Mouse (Mus musculus): ENCODE measurements around the gene Nlrp6.
A peak's percentile ranks its signal among the peaks of the same experiment; 100 is the strongest.
"Not testable (repeated sequence)": the region's sequence is repeated elsewhere in the genome, so short reads cannot be mapped to it uniquely, and the experiment has no call there.

Gene Nlrp6

GRCm38 (mm10) chr7:140920418-140921029 is at the start of gene Nlrp6:
TSS of gene Nlrp6 (plus strand) at chr7:140920902.
- no peak for DNase-seq

- DNase-seq, result no peak
Measured at GRCm38 (mm10) chr7:140874224-140874623, 46.5 kb upstream of the Nlrp6 start.

- no peak for DNase-seq
Measured at GRCm38 (mm10) chr7:140877364-140877763, 43.3 kb upstream of the Nlrp6 start.

GRCm38 (mm10) chr7:140879355-140879754 is 41.3 kb upstream of the Nlrp6 start:
- no peak for DNase-seq

GRCm38 (mm10) chr7:140880419-140880818 is 40.3 kb upstream of the Nlrp6 start:
- DNase-seq, result no peak

- no peak for DNase-seq
Measured at GRCm38 (mm10) chr7:140880865-140881515, 39.7 kb upstream of the Nlrp6 start.

GRCm38 (mm10) chr7:140881696-140882468 is 38.8 kb upstream of the Nlrp6 start, which contains the start of the genes Psmd13 and Sirt3:
TSS of gene Psmd13 (plus strand) at chr7:140881968.
TSS of gene Sirt3 (minus strand) at chr7:140882309.
- peak; percentile 98 to 99 for DNase-seq

- no peak for DNase-seq
Measured at GRCm38 (mm10) chr7:140882469-140882803, 38.3 kb upstream of the Nlrp6 start.

- not testable (repeated sequence) for DNase-seq
Measured at GRCm38 (mm10) chr7:140890636-140891035, 30.1 kb upstream of the Nlrp6 start.

- DNase-seq, result no peak
Measured at GRCm38 (mm10) chr7:140894031-140894430, 26.7 kb upstream of the Nlrp6 start.

GRCm38 (mm10) chr7:140894611-140895010 is 26.1 kb upstream of the Nlrp6 start:
- DNase-seq, result no peak

GRCm38 (mm10) chr7:140897863-140898262 is 22.8 kb upstream of the Nlrp6 start:
- DNase-seq, result no peak

- DNase-seq, result no peak
Measured at GRCm38 (mm10) chr7:140899121-140899520, 21.6 kb upstream of the Nlrp6 start.

GRCm38 (mm10) chr7:140900220-140900619 is 20.5 kb upstream of the Nlrp6 start, which contains the start of gene Cox8b:
TSS of gene Cox8b (minus strand) at chr7:140900446.
- DNase-seq, result peak; percentile 38 to 42

GRCm38 (mm10) chr7:140902036-140902875 is 18.4 kb upstream of the Nlrp6 start:
- peak in 1 of 2 experiments; percentile 22 for DNase-seq

GRCm38 (mm10) chr7:140903212-140903611 is 17.5 kb upstream of the Nlrp6 start:
- DNase-seq, result peak; percentile 91 to 95

- no peak for DNase-seq
Measured at GRCm38 (mm10) chr7:140905642-140906081, 15.0 kb upstream of the Nlrp6 start.

- no peak for DNase-seq
Measured at GRCm38 (mm10) chr7:140907131-140907530, 13.6 kb upstream of the Nlrp6 start.

GRCm38 (mm10) chr7:140907697-140908096 is 13.0 kb upstream of the Nlrp6 start:
- no peak for DNase-seq

GRCm38 (mm10) chr7:140908181-140908580 is 12.5 kb upstream of the Nlrp6 start:
- DNase-seq, result no peak

- DNase-seq, result peak; percentile 87 to 88
Measured at GRCm38 (mm10) chr7:140908634-140909107, 12.0 kb upstream of the Nlrp6 start.

- no peak for DNase-seq
Measured at GRCm38 (mm10) chr7:140912293-140912692, 8.4 kb upstream of the Nlrp6 start.
